Mouse (Mus musculus): ENCODE measurements around the gene Gm4491. TPM values are rescaled to one million over a fixed set of nuclear protein-coding genes. Genes with fewer than 3 reads are reported as not detected.
"Not testable (repeated sequence)": the region's sequence is repeated elsewhere in the genome, so short reads cannot be mapped to it uniquely, and the experiment has no call there.

Gm4491 gene
- polyA plus RNA-seq, 1 experiment from 2014 or later = not detected

DNA sequence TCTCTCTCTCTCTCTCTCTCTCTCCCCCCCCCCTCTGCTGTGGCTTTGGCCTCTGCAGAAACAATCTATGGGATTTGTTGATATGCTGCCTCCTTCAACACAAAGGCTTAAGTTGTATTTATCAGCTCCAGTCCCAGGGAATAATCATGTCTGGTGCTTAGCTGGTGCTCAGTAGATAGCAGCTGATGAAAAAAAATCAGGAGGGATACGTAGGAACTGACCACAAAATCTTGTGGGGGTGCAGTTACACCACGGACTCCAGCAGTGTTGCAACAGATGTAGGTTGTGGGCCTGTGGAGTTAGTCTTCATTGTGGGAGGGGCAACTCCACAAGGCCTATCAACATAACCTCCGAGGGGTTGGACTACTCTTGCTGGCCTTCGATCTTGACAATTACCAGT, 19.8 kb downstream of the Gm4491 start:
- H3K4me3 ChIP-seq (ENCODE audit: low read length) = no peak overlapping the region
- H3K9me3 ChIP-seq (replicated peaks; ENCODE audit: control insufficient read depth, low read length) = no peaks in the 10 kb centered on the region
- H3K4me1 ChIP-seq (ENCODE audit: control insufficient read depth, insufficient read depth, low read length) = no peaks in the 10 kb centered on the region
- WGBS = 53% methylated on average over 4 of the region's 4 CpGs
- no peak for ATAC-seq (replicated peaks; ENCODE audit: extremely low read depth, insufficient read depth, low FRiP score)
- no peaks in the 10 kb centered on the region for H3K36me3 ChIP-seq (ENCODE audit: control insufficient read depth, insufficient read depth)
- no peak overlapping the region for H3K4me2 ChIP-seq (ENCODE audit: low read depth, low read length)
- H3K27ac ChIP-seq (ENCODE audit: low read length) = no peak overlapping the region
- H3K9ac ChIP-seq (ENCODE audit: low read length) = no peak overlapping the region
- H3K27me3 ChIP-seq (ENCODE audit: control insufficient read depth, insufficient read depth, low read length) = 0 out of 2 replicates have a peak, but pooled peaks cover 2% of the 10 kb centered on the region

DNA sequence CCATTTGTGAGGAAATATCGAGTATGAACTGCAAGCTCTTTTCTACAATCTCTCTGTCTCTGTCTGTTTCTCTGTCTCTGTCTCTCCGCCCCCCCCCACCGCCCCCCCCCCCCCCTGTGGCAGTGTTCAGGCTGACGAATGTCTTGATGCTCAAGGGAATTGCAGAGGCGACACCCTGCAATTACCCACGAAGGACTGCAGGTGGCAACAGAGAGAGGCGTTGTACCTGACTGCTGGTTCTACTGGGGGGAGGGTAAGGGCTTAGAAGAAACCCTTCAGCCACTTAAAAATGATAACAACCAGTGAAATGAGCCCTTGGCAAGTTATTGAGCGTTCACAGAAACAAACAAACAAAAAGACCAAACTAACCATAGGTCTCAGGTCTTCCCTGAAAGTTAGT, 22.7 kb downstream of the Gm4491 start:
- H3K4me2 ChIP-seq (ENCODE audit: low read depth, low read length) = no peak overlapping the region
- H3K36me3 ChIP-seq (ENCODE audit: control insufficient read depth, insufficient read depth) = no peaks in the 10 kb centered on the region
- 10% methylated on average over 7 of the region's 8 CpGs for WGBS
- no peak overlapping the region for H3K4me3 ChIP-seq (ENCODE audit: low read length)
- H3K4me1 ChIP-seq (ENCODE audit: control insufficient read depth, insufficient read depth, low read length) = no peaks in the 10 kb centered on the region
- H3K27me3 ChIP-seq (ENCODE audit: control insufficient read depth, insufficient read depth, low read length) = no peaks in the 10 kb centered on the region
- ATAC-seq (replicated peaks; ENCODE audit: extremely low read depth, insufficient read depth, low FRiP score) = no peak
- H3K9me3 ChIP-seq (replicated peaks; ENCODE audit: control insufficient read depth, low read length) = no peaks in the 10 kb centered on the region
- H3K9ac ChIP-seq (ENCODE audit: low read length) = no peak overlapping the region
- H3K27ac ChIP-seq (ENCODE audit: low read length) = no peak overlapping the region

GRCm38 (mm10) chr14:57090001-57090400, 25.7 kb downstream of the Gm4491 start:
- Histone ChIP-seq H3K9ac (ENCODE audit: low read length) (no peak overlapping the region), H3K4me3 (ENCODE audit: low read length) (no peak overlapping the region), H3K27ac (ENCODE audit: low read length) (no peak overlapping the region), H3K27me3 (ENCODE audit: control insufficient read depth, insufficient read depth, low read length) (no peaks in the 10 kb centered on the region), H3K36me3 (ENCODE audit: control insufficient read depth, insufficient read depth) (no peaks in the 10 kb centered on the region), H3K4me2 (ENCODE audit: low read depth, low read length) (no peak overlapping the region), H3K4me1 (ENCODE audit: control insufficient read depth, insufficient read depth, low read length) (peaks cover 4% of the 10 kb centered on the region), H3K9me3 (replicated peaks; ENCODE audit: control insufficient read depth, low read length) (no peaks in the 10 kb centered on the region)
- WGBS = 58% methylated on average over 2 of the region's 2 CpGs
- ATAC-seq (replicated peaks; ENCODE audit: extremely low read depth, insufficient read depth, low FRiP score) = no peak

- 81% methylated on average over 7 of the region's 7 CpGs for WGBS
- H3K4me3 ChIP-seq (ENCODE audit: low read length) = no peak overlapping the region
- H3K4me1 ChIP-seq (ENCODE audit: control insufficient read depth, insufficient read depth, low read length) = peaks cover 4% of the 10 kb centered on the region
- H3K27ac ChIP-seq (ENCODE audit: low read length) = no peak overlapping the region
- H3K4me2 ChIP-seq (ENCODE audit: low read depth, low read length) = no peak overlapping the region
- no peaks in the 10 kb centered on the region for H3K27me3 ChIP-seq (ENCODE audit: control insufficient read depth, insufficient read depth, low read length)
- ATAC-seq (replicated peaks; ENCODE audit: extremely low read depth, insufficient read depth, low FRiP score) = no peak
- no peaks in the 10 kb centered on the region for H3K36me3 ChIP-seq (ENCODE audit: control insufficient read depth, insufficient read depth)
- no peaks in the 10 kb centered on the region for H3K9me3 ChIP-seq (replicated peaks; ENCODE audit: control insufficient read depth, low read length)
- no peak overlapping the region for H3K9ac ChIP-seq (ENCODE audit: low read length)
Observed at GRCm38 (mm10) chr14:57089107-57089506, 26.6 kb downstream of the Gm4491 start.

- Histone ChIP-seq H3K9ac (ENCODE audit: low read length) (no peak overlapping the region), H3K36me3 (ENCODE audit: control insufficient read depth, insufficient read depth) (no peaks in the 10 kb centered on the region), H3K4me2 (ENCODE audit: low read depth, low read length) (no peak overlapping the region), H3K27me3 (ENCODE audit: control insufficient read depth, insufficient read depth, low read length) (no peaks in the 10 kb centered on the region), H3K9me3 (replicated peaks; ENCODE audit: control insufficient read depth, low read length) (no peaks in the 10 kb centered on the region), H3K27ac (ENCODE audit: low read length) (no peak overlapping the region), H3K4me1 (ENCODE audit: control insufficient read depth, insufficient read depth, low read length) (peaks cover 4% of the 10 kb centered on the region), H3K4me3 (ENCODE audit: low read length) (no peak overlapping the region)
- 32% methylated on average over 11 of the region's 11 CpGs for WGBS
- no peak for ATAC-seq (replicated peaks; ENCODE audit: extremely low read depth, insufficient read depth, low FRiP score)
Observed at GRCm38 (mm10) chr14:57084180-57084668, 31.5 kb downstream of the Gm4491 start.

DNA sequence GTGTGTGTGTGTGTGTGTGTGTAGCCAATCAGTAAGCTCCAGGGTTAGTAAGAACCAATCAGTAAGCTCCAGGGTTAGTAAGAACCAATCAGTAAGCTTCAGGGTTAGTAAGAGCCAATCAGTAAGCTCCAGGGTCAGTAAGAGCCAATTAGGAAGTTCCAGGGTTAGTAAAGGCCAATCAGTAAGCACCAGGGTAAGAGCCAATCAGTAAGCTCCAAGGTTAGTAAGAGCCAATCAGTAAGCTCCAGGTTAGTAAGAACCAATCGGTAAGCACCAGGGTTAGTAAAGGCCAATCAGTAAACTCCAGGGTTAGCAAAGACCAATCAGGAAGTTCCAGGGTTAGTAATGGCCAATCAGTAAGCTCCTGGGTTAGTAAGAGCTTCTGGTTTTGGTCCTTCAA, 32.8 kb downstream of the Gm4491 start:
- no peak for ATAC-seq (replicated peaks; ENCODE audit: extremely low read depth, insufficient read depth, low FRiP score)
- Histone ChIP-seq H3K4me3 (ENCODE audit: low read length) (no peak overlapping the region), H3K9me3 (replicated peaks; ENCODE audit: control insufficient read depth, low read length) (no peaks in the 10 kb centered on the region), H3K27me3 (ENCODE audit: control insufficient read depth, insufficient read depth, low read length) (no peaks in the 10 kb centered on the region), H3K27ac (ENCODE audit: low read length) (no peak overlapping the region), H3K9ac (ENCODE audit: low read length) (no peak overlapping the region), H3K36me3 (ENCODE audit: control insufficient read depth, insufficient read depth) (no peaks in the 10 kb centered on the region), H3K4me2 (ENCODE audit: low read depth, low read length) (no peak overlapping the region), H3K4me1 (ENCODE audit: control insufficient read depth, insufficient read depth, low read length) (peaks cover 4% of the 10 kb centered on the region)
- 91% methylated on average over 1 of the region's 1 CpGs for WGBS

DNA sequence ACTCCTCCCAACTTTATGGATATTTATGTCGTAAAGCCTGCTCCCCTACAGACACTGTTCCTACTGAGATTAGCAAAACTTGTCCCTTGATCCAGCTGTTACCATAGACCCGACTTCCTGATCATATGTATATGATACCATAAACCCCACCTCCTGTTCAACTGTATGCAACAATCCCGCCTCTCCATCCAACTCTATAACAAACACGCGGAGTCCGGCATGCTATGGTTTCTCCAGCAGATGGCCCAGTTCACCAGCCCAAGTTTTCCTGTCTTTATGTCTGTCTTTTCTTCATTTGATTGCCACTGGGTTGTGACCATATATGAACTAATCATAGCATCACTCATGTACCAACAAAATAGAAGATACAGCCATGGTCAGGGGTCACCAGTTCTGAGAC, 40.1 kb downstream of the Gm4491 start:
- Histone ChIP-seq H3K4me2 (ENCODE audit: low read depth, low read length) (no peak overlapping the region), H3K27me3 (ENCODE audit: control insufficient read depth, insufficient read depth, low read length) (no peaks in the 10 kb centered on the region), H3K4me1 (ENCODE audit: control insufficient read depth, insufficient read depth, low read length) (no peaks in the 10 kb centered on the region), H3K4me3 (ENCODE audit: low read length) (no peak overlapping the region), H3K36me3 (ENCODE audit: control insufficient read depth, insufficient read depth) (no peaks in the 10 kb centered on the region), H3K27ac (ENCODE audit: low read length) (no peak overlapping the region), H3K9me3 (replicated peaks; ENCODE audit: control insufficient read depth, low read length) (no peaks in the 10 kb centered on the region), H3K9ac (ENCODE audit: low read length) (no peak overlapping the region)
- 80% methylated on average over 6 of the region's 6 CpGs for WGBS
- ATAC-seq (replicated peaks; ENCODE audit: extremely low read depth, insufficient read depth, low FRiP score) = no peak

- not testable (repeated sequence) for H3K4me3 ChIP-seq (ENCODE audit: low read length); H3K36me3 ChIP-seq (ENCODE audit: control insufficient read depth, insufficient read depth); H3K27me3 ChIP-seq (ENCODE audit: control insufficient read depth, insufficient read depth, low read length); H3K9me3 ChIP-seq (replicated peaks; ENCODE audit: control insufficient read depth, low read length); H3K4me2 ChIP-seq (ENCODE audit: low read depth, low read length); H3K4me1 ChIP-seq (ENCODE audit: control insufficient read depth, insufficient read depth, low read length); ATAC-seq (replicated peaks; ENCODE audit: extremely low read depth, insufficient read depth, low FRiP score); H3K27ac ChIP-seq (ENCODE audit: low read length); H3K9ac ChIP-seq (ENCODE audit: low read length)
- WGBS = 0% methylated on average over 2 of the region's 2 CpGs
Observed at GRCm38 (mm10) chr14:57069906-57070305, 45.8 kb downstream of the Gm4491 start.

DNA sequence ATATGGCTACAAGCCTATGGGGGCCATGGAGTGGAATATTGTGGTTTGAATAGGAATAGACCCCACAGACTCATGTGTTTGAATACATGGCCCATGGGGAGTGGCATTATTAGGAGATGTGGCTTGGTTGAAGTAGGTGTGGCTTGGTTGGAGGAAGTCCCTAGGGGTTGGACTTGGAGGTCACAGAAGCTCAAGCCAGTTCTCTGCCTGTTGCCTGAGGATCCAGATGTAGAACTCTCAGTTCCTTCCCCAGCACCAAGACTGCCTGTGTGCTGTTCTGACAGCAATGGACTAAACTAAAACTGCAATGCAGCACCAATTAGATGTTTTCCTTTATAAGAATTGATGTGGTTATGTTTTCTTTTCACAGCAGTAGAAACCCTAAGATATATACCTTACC, 49.6 kb downstream of the Gm4491 start:
- Histone ChIP-seq H3K27ac (ENCODE audit: low read length) (no peak overlapping the region), H3K4me1 (ENCODE audit: control insufficient read depth, insufficient read depth, low read length) (no peaks in the 10 kb centered on the region), H3K4me2 (ENCODE audit: low read depth, low read length) (no peak overlapping the region), H3K9me3 (replicated peaks; ENCODE audit: control insufficient read depth, low read length) (no peaks in the 10 kb centered on the region), H3K4me3 (ENCODE audit: low read length) (no peak overlapping the region), H3K27me3 (ENCODE audit: control insufficient read depth, insufficient read depth, low read length) (no peaks in the 10 kb centered on the region), H3K9ac (ENCODE audit: low read length) (no peak overlapping the region), H3K36me3 (ENCODE audit: control insufficient read depth, insufficient read depth) (no peaks in the 10 kb centered on the region)
- ATAC-seq (replicated peaks; ENCODE audit: extremely low read depth, insufficient read depth, low FRiP score) = no peak

Data from heart, embryonic 16.5 days (tissue).